Mouse (Mus musculus): ENCODE data around the gene Spcs2. TPM values are rescaled to one million over a fixed set of nuclear protein-coding genes. Genes with fewer than 3 reads are reported as not detected.
"Not testable (repeated sequence)": the region's sequence is repeated elsewhere in the genome, so short reads cannot be mapped to it uniquely, and the experiment has no call there.

The Spcs2 gene
- polyA plus RNA-seq, 1 experiment from 2014 or later: 352 TPM

DNA sequence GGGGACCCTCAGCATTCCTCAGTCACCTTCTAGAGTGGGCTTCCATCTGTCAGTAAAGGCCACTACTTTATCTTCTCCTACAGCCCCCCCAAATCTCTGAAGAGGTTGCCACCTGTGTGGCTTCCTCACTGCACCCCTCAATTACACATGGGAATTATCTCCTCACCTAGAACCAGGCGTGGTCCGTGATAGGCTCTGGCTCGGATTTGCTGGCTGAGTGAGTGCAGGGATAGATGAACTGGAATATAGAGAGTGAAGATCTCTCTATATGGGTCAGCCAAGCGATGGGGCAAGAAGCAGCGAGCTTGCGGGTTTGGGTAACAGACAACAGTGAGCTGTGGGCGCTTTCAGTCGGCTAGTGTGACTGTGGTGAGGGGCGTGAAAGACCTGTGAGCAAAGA, 37.8 kb downstream of the Spcs2 start:
- Histone ChIP-seq H3K27me3 (ENCODE audit: control insufficient read depth, insufficient read depth, low read length) (no peaks in the 10 kb centered on the region), H3K4me1 (ENCODE audit: control insufficient read depth, insufficient read depth, low read length) (no peaks in the 10 kb centered on the region), H3K9me3 (ENCODE audit: control insufficient read depth, low read length) (no peaks in the 10 kb centered on the region), H3K36me3 (ENCODE audit: control insufficient read depth, insufficient read depth, low read length) (no peaks in the 10 kb centered on the region), H3K27ac (replicated peaks; ENCODE audit: low read depth, low read length) (no peak overlapping the region), H3K9ac (ENCODE audit: low read length) (no peak overlapping the region; the same call in 1 of the 2 replicates), H3K4me2 (ENCODE audit: low read depth, severe bottlenecking) (no peak overlapping the region), H3K4me3 (ENCODE audit: low read depth, low read length) (no peak overlapping the region)
- DNase-seq (ENCODE audit: low spot score) (no peak), ATAC-seq (ENCODE audit: insufficient number of reproducible peaks, low FRiP score, low TSS enrichment, low read depth) (no peak)
- WGBS: 81% methylated on average over 9 of the region's 9 CpGs

DNA sequence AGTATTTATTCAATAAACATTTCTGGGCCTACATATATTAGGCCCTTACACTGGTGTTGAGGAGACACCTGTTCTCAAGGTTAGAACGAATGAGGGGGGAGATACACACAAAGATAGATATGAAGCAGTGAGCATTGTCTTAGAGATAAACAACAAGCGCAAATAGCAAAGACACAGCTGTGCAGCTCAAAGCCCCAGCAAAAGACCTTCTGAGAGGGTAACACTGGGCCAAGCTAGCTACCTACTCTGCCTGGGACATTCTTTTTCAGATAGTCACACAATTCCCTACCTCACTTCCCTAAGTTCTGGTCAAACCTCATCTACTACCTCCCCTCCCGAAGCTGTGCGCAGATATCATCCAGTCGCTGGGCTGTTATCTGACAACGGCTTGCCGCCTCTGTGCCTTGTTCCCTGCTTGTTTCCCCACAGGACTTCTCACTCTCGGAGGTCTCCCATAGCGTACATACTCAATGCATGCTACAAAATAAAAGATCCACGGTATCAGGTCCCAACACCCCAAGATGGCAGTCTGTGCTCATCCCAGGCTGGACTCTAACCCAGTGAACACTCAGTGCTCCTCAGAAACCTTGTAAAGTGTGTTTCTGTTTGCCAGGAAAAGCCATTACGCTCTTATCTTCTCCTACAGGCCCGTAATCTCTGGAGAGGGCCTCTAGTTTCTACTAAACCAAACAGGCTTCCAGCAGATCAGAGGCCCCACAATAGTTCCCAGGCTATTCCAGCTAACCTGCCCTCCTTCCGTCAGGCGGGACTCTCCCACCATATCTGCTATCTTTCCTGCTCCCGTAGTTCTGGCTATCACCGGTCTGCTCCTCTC, 38.4 kb downstream of the Spcs2 start:
- no peak for ATAC-seq (ENCODE audit: insufficient number of reproducible peaks, low FRiP score, low TSS enrichment, low read depth)

DNA sequence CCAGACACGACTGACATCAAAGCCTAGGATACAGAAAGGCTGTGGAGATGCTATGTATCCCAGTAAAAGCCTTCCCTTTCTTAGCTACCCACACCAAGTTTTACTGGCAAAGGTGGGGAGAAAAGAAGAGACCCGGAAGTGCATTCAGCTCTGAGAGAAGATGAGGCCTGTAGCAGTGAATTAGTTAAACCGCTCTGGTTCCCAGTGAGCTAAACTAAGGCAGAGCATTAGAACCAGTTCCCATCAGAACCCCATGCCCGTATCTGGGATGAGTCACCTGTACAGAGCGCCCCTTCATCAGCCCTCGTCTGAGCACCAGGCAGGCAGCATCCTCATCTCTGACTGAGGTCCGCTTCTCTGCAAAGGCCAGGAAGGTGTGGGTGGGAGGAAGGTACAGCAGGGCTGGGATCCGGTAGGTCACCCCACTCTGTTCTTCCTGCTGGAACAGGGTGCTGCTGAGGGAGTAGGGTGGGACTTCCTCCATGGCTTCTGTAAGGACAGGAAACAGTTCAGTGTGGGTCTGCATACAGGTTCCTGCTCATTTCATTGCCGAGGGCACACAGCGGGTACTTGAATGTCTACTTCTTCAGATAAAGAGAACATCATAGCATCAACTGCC, 40.1 kb downstream of the Spcs2 start:
- no peaks in the 10 kb centered on the region for H3K27me3 ChIP-seq (ENCODE audit: control insufficient read depth, insufficient read depth, low read length)
- no peak overlapping the region for H3K4me3 ChIP-seq (ENCODE audit: low read depth, low read length)
- H3K36me3 ChIP-seq (ENCODE audit: control insufficient read depth, insufficient read depth, low read length): no peaks in the 10 kb centered on the region
- no peak overlapping the region for H3K4me2 ChIP-seq (ENCODE audit: low read depth, severe bottlenecking)
- no peak overlapping the region for H3K27ac ChIP-seq (replicated peaks; ENCODE audit: low read depth, low read length)
- WGBS: 89% methylated on average over 10 of the region's 10 CpGs
- H3K9ac ChIP-seq (ENCODE audit: low read length): no peak overlapping the region
- H3K9me3 ChIP-seq (ENCODE audit: control insufficient read depth, low read length): no peaks in the 10 kb centered on the region
- DNase-seq (ENCODE audit: low spot score) (no peak), ATAC-seq (ENCODE audit: insufficient number of reproducible peaks, low FRiP score, low TSS enrichment, low read depth) (no peak)
- H3K4me1 ChIP-seq (ENCODE audit: control insufficient read depth, insufficient read depth, low read length): no peaks in the 10 kb centered on the region

More for the DNA sequence above, 38.4 kb downstream of the Spcs2 start:
- no peak overlapping the region for H3K4me2 ChIP-seq (ENCODE audit: low read depth, severe bottlenecking)
- no peaks in the 10 kb centered on the region for H3K9me3 ChIP-seq (ENCODE audit: control insufficient read depth, low read length)
- no peak overlapping the region for H3K4me3 ChIP-seq (ENCODE audit: low read depth, low read length)
- no peaks in the 10 kb centered on the region for H3K36me3 ChIP-seq (ENCODE audit: control insufficient read depth, insufficient read depth, low read length)
- no peaks in the 10 kb centered on the region for H3K4me1 ChIP-seq (ENCODE audit: control insufficient read depth, insufficient read depth, low read length)
- no peak overlapping the region for H3K9ac ChIP-seq (ENCODE audit: low read length)
- H3K27ac ChIP-seq (replicated peaks; ENCODE audit: low read depth, low read length): no peak overlapping the region
- DNase-seq (ENCODE audit: low spot score): no peak
- WGBS: 79% methylated on average over 16 of the region's 16 CpGs
- no peaks in the 10 kb centered on the region for H3K27me3 ChIP-seq (ENCODE audit: control insufficient read depth, insufficient read depth, low read length)

DNA sequence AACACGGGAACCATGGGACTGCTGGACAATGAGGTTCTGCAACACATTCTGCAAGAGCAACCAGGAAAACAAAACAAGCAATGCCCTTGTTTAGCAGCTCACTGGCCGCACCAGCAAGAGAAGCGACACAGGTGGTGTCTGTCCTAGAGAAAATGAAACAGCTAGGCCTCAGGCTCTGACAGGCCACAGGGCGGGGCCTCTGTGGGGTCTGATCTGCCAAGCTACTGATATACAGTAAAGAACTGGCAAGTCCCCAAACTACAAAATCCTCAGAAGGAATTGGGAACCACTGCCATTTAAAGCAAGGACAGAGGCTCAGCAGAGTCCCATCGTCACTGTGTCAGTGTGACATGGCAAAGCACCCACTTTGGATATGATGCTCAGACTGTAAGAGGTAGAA, 40.8 kb downstream of the Spcs2 start:
- 89% methylated on average over 5 of the region's 5 CpGs for WGBS
- no peak for DNase-seq (ENCODE audit: low spot score)

DNA sequence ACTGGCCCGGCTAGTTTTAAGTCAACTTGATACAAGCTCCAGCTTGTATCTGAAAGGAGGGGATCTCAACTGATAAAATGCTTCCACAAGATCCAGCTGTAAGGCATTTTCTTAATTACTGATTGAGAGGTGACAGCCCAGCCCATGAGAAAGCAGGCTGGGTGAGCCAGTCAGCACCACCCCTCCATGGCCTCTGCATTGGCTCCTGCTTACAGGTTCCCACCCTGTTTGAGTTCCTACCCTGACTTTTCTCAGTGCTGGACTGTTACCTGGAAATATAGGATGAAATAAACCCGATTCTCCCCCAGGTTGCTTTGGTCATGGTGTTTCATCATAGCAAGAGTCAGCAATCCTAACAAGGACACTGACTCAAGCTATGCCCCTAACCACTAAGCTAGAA, 41.3 kb downstream of the Spcs2 start:
- no peak overlapping the region for H3K4me2 ChIP-seq (ENCODE audit: low read depth, severe bottlenecking)
- 80% methylated on average over 2 of the region's 2 CpGs for WGBS
- H3K4me1 ChIP-seq (ENCODE audit: control insufficient read depth, insufficient read depth, low read length): no peaks in the 10 kb centered on the region
- no peaks in the 10 kb centered on the region for H3K27me3 ChIP-seq (ENCODE audit: control insufficient read depth, insufficient read depth, low read length)
- no peak overlapping the region for H3K4me3 ChIP-seq (ENCODE audit: low read depth, low read length)
- ATAC-seq (ENCODE audit: insufficient number of reproducible peaks, low FRiP score, low TSS enrichment, low read depth) (no peak), DNase-seq (ENCODE audit: low spot score) (no peak)
- no peaks in the 10 kb centered on the region for H3K36me3 ChIP-seq (ENCODE audit: control insufficient read depth, insufficient read depth, low read length)
- H3K27ac ChIP-seq (replicated peaks; ENCODE audit: low read depth, low read length): no peak overlapping the region
- H3K9ac ChIP-seq (ENCODE audit: low read length): no peak overlapping the region
- no peaks in the 10 kb centered on the region for H3K9me3 ChIP-seq (ENCODE audit: control insufficient read depth, low read length)

More for the DNA sequence above, 40.8 kb downstream of the Spcs2 start:
- ATAC-seq (ENCODE audit: insufficient number of reproducible peaks, low FRiP score, low TSS enrichment, low read depth): no peak
- Histone ChIP-seq H3K9me3 (ENCODE audit: control insufficient read depth, low read length) (no peaks in the 10 kb centered on the region), H3K4me1 (ENCODE audit: control insufficient read depth, insufficient read depth, low read length) (no peaks in the 10 kb centered on the region), H3K27ac (replicated peaks; ENCODE audit: low read depth, low read length) (no peak overlapping the region), H3K4me2 (ENCODE audit: low read depth, severe bottlenecking) (no peak overlapping the region), H3K9ac (ENCODE audit: low read length) (no peak overlapping the region), H3K36me3 (ENCODE audit: control insufficient read depth, insufficient read depth, low read length) (no peaks in the 10 kb centered on the region), H3K27me3 (ENCODE audit: control insufficient read depth, insufficient read depth, low read length) (no peaks in the 10 kb centered on the region), H3K4me3 (ENCODE audit: low read depth, low read length) (no peak overlapping the region)

- not testable (repeated sequence) for H3K4me2 ChIP-seq (ENCODE audit: low read depth, severe bottlenecking); DNase-seq (ENCODE audit: low spot score); H3K36me3 ChIP-seq (ENCODE audit: control insufficient read depth, insufficient read depth, low read length); ATAC-seq (ENCODE audit: insufficient number of reproducible peaks, low FRiP score, low TSS enrichment, low read depth); H3K4me3 ChIP-seq (ENCODE audit: low read depth, low read length); H3K4me1 ChIP-seq (ENCODE audit: control insufficient read depth, insufficient read depth, low read length); H3K27me3 ChIP-seq (ENCODE audit: control insufficient read depth, insufficient read depth, low read length); H3K9me3 ChIP-seq (ENCODE audit: control insufficient read depth, low read length); H3K9ac ChIP-seq (ENCODE audit: low read length); H3K27ac ChIP-seq (replicated peaks; ENCODE audit: low read depth, low read length)
- 20% methylated on average over 9 of the region's 9 CpGs for WGBS
Observed at GRCm38 (mm10) chr7:99818181-99818725, 45.0 kb downstream of the Spcs2 start.

DNA sequence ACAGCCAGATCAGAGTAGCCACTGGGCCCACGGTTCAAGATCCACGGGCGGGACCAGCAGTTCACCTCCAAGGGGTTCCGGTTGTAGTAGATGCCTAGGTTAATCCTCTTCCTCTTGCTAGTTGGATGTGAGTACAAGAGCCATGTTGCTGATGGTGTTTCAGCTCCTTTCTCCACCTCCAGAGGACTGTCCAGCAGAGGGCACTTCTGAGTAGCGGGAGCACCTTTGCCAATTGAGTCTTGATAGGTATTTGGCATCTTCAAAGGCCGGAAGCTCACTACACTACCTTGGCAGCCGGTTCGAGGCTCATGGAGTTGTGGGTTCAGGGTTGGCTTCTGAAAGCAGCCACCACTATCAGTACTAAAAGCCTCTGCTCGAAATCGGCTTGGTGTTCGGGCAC, 49.9 kb downstream of the Spcs2 start:
- no peak overlapping the region for H3K4me2 ChIP-seq (ENCODE audit: low read depth, severe bottlenecking)
- DNase-seq (ENCODE audit: low spot score): no peak
- WGBS: 92% methylated on average over 11 of the region's 11 CpGs

DNA sequence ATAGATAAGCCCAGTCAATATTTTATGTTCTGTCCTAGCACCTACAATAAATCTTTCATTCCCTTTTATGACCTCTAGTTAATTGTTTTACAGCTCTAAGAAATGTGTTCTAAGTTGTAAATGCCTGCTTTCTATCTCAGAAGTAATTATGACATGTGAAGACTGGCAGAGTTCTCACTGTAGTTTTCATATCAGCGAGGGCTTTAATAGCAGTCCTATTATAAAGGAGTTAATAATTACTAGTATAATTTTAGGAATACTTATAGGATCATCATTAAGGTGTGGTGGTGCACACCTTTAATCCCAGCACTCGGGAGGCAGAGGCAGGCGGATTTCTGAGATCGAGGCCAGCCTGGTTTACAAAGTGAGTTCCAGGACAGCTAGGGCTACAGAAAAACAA, 51.6 kb downstream of the Spcs2 start:
- ATAC-seq (ENCODE audit: insufficient number of reproducible peaks, low FRiP score, low TSS enrichment, low read depth) (no peak), DNase-seq (ENCODE audit: low spot score) (no peak)

More for the DNA sequence above, 49.9 kb downstream of the Spcs2 start:
- H3K27me3 ChIP-seq (ENCODE audit: control insufficient read depth, insufficient read depth, low read length): no peaks in the 10 kb centered on the region
- H3K27ac ChIP-seq (replicated peaks; ENCODE audit: low read depth, low read length): no peak overlapping the region
- no peak overlapping the region for H3K4me3 ChIP-seq (ENCODE audit: low read depth, low read length)
- no peaks in the 10 kb centered on the region for H3K36me3 ChIP-seq (ENCODE audit: control insufficient read depth, insufficient read depth, low read length)
- no peak for ATAC-seq (ENCODE audit: insufficient number of reproducible peaks, low FRiP score, low TSS enrichment, low read depth)
- H3K4me1 ChIP-seq (ENCODE audit: control insufficient read depth, insufficient read depth, low read length): no peaks in the 10 kb centered on the region
- no peaks in the 10 kb centered on the region for H3K9me3 ChIP-seq (ENCODE audit: control insufficient read depth, low read length)
- H3K9ac ChIP-seq (ENCODE audit: low read length): no peak overlapping the region

More for the DNA sequence above, 51.6 kb downstream of the Spcs2 start:
- no peak overlapping the region for H3K27ac ChIP-seq (replicated peaks; ENCODE audit: low read depth, low read length)
- no peaks in the 10 kb centered on the region for H3K4me1 ChIP-seq (ENCODE audit: control insufficient read depth, insufficient read depth, low read length)
- no peak overlapping the region for H3K4me3 ChIP-seq (ENCODE audit: low read depth, low read length)
- 83% methylated on average over 4 of the region's 4 CpGs for WGBS
- H3K27me3 ChIP-seq (ENCODE audit: control insufficient read depth, insufficient read depth, low read length): no peaks in the 10 kb centered on the region
- no peak overlapping the region for H3K9ac ChIP-seq (ENCODE audit: low read length)
- no peak overlapping the region for H3K4me2 ChIP-seq (ENCODE audit: low read depth, severe bottlenecking)
- H3K9me3 ChIP-seq (ENCODE audit: control insufficient read depth, low read length): no peaks in the 10 kb centered on the region
- no peaks in the 10 kb centered on the region for H3K36me3 ChIP-seq (ENCODE audit: control insufficient read depth, insufficient read depth, low read length)

All from limb, embryonic 11.5 days (tissue).